Mouse (Mus musculus) erythroblast, embryonic 14.5 days (primary cell): ENCODE results near the gene Pbx2.

Experiments
- GATA1 ChIP-seq: IDR thresholded peaks from 2 replicates; pipeline ENCODE4 v1.6.1; 2012; ENCODE audit warnings: low read length, inconsistent platforms, mixed read lengths
- TAL1 ChIP-seq: IDR thresholded peaks from 3 replicates; pipeline ENCODE4 v1.6.1; 2012; ENCODE audit warnings: low read length, inconsistent platforms, mixed read lengths

GRCm38 (mm10) chr17:34637459-34637858, 46.4 kb downstream of the Pbx2 start:
- TF ChIP-seq GATA1 (no peak), TAL1 (no peak)
